Mouse (Mus musculus): ENCODE results near the gene Rexo1.
A peak's percentile ranks its signal among the peaks of the same experiment; 100 is the strongest.

Gene Rexo1

DNA sequence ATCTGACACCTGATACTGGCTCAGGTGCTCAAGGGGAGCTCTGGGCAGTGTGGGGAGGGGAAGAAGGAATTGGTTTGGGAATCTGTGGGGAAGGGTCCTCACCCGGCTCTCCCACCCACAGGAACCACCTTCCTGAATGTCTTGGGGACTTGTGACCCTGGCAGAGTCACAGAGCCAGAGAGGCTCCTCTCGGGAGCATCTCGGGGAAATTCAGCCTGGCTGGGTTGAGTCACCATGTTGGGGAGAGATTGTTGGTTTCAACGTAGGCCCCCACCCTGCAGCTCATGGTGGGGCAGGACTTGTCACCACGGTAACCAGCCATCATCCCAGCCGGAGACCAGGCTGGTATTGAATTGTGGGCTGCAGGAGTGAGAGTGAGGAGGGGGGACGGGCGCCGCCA, 56.6 kb downstream of the Rexo1 start:
- DNase-seq (ENCODE audit: low read depth, low spot score): peak; percentile 42

DNA sequence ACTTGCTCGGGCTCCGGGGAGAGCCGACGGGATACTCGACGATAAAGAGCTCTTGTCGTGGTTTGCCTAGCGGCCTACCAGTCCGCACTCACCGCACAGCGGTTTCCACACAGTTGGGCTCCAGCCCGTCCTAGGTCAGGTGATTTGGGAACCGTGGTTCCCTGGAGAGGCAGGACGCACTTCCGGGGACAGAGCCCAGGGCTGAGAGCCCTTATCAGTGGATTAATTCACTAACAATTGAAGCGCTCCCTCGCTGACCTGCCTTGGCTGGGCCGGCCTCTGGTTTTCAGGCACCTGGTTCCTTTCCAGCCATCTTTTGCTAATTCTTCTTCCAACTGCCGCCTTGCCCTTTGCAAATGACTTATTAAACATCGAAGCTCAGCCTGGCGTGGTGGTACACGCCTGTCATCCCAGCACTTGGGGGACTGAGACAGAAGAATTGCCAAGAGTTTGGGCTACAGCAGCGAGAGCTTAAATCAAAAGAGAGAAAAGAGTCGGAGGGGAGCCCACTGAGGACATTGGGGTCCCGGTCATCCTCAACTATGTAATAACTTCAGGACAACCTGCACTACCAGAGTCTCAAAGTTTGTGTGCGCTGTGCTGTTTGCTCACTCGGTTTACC, 57.6 kb downstream of the Rexo1 start:
- DNase-seq (ENCODE audit: low read depth, low spot score): peak; percentile 67

DNA sequence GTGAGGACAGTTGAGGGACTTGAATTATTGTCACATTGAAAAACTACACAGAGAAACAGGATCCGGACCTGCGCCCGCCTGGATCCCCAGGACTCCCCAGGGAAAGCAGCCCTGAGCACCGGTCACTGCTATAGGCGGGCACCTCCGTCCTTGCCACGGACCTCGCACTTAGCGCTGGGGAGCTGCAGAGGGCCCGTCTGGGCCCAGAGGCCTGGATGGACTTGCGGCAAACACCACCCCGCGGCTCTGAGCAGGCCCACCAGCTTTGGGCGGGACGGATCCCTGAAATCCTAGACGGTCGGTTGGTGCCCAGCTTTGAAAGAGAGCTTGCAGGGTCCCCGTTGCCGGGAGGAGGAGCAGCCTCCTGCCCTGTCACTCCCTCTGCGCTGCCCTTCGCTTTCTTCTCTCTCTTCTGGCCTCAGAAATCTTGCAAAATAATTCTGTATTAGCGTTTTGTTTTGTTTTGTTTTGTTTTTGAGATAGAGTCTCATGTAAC, 58.5 kb downstream of the Rexo1 start:
- DNase-seq (ENCODE audit: low read depth, low spot score): no peak

- DNase-seq (ENCODE audit: low read depth, low spot score): no peak
These were observed 59.1 kb downstream of the Rexo1 start for GRCm38 (mm10) chr10:80502291-80502690.

DNA sequence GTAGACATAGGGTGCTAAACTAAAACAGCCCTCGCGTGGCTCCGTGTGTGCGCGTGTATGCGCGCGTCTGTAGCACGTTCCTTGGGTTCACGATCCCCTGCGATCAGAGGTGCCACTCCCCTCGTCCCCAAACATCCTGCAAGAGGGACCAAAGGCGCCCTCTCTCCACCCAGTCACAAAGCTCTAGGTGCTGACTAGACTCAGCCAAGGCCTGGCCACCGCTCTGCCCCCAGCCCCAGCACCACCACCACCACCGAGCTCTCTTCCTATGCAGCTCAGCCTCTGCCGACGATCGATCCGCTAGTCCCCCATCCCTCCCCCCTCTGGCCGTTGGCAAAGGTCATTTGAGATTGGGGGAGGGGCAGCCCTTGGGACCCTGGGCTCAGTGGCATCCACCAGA, 64.9 kb downstream of the Rexo1 start:
- peak; percentile 39 for DNase-seq (ENCODE audit: low read depth, low spot score)

- peak; percentile 71 for DNase-seq (ENCODE audit: low read depth, low spot score)
These were observed 65.5 kb downstream of the Rexo1 start for GRCm38 (mm10) chr10:80495901-80496300.

- DNase-seq (ENCODE audit: low read depth, low spot score): peak; percentile 61
These were observed 66.6 kb downstream of the Rexo1 start, which contains the start of gene Onecut3 for GRCm38 (mm10) chr10:80494732-80495131. Gene Onecut3, plus strand, starts transcription at chr10:80494835.

Data from ZHBTc4 (cell line).